Mouse (Mus musculus) cerebellum, adult 11-12 months (tissue): ENCODE data around the gene Gm36864.

Experiments
- DNase-seq: peaks from one replicate; pipeline ENCODE4 v3.0.0; 2022

Gm36864 gene

GRCm38 (mm10) chr7:44260410-44260809 is 24.4 kb downstream of the Gm36864 start:
- DNase-seq, result no peak

DNA sequence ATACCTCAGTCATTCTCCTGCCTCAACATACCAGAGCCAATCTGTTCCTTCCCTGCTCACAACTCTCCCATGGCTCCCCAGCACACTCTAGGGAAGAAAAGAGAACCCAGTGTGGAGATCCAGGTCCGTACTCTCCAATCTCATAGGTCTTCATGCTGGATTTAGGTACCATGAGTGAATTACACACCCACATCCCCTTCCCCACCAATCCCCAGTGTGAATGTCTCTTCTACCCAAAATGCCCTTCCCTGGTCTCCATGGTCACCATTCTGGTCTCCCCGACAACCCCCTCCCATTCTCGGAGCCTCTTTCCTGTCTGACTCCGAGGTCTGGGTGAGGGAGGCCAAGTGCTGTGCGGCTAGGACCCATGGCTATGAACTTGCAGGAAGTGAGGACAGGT is 25.2 kb downstream of the Gm36864 start, which contains the start of gene Gm15517:
Gm15517 (plus strand) TSS at position 301 of the 400 bp plus-strand sequence.
- DNase-seq, result no peak

- peak; percentile 94 for DNase-seq
Observed at GRCm38 (mm10) chr7:44262791-44263643, 27.0 kb downstream of the Gm36864 start.

- no peak for DNase-seq
Observed at GRCm38 (mm10) chr7:44268117-44268516, 32.1 kb downstream of the Gm36864 start.

GRCm38 (mm10) chr7:44269397-44269796 is 33.4 kb downstream of the Gm36864 start:
- no peak for DNase-seq

- no peak for DNase-seq
Observed at GRCm38 (mm10) chr7:44271309-44271708, 35.3 kb downstream of the Gm36864 start.

DNA sequence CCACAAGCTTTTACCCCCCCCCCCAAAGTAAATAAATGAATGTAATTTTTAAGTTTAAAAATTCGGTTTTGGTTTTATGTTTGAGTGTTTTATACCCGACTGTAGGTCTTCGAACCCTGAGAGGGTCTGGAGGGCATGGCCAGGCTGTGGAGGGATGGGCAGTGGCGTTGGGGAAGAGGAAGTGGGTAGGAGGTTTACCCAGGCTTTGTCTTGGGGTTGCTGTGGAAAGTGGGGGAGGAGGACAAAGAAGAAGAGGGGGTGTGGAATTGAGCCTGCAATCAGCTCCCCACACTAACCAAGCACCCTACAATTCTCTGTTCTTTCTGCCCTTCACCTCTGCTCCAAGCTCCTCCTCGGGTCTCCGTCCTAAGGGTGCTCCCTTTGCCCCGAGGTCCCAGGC is 36.6 kb downstream of the Gm36864 start:
- DNase-seq, result no peak

DNA sequence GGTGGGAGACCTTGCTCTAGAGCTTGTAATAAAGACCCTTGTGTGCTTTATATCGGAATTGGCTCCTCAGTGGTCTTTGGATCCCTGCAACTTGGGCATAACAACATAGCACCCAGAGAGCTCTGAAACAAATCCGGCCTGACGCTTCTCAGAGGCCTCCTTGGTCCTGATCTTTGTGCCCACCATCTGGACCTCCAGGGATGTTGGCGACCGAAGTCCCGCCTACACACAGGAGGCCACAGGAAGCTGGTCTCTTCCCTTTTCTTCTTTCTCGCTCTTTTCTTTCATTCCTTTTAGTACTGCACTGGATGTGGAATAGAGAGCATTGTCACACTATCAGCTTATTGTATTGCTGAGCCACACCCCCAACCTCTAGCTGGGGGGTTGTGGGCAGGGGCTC is 37.5 kb downstream of the Gm36864 start:
- no peak for DNase-seq

DNA sequence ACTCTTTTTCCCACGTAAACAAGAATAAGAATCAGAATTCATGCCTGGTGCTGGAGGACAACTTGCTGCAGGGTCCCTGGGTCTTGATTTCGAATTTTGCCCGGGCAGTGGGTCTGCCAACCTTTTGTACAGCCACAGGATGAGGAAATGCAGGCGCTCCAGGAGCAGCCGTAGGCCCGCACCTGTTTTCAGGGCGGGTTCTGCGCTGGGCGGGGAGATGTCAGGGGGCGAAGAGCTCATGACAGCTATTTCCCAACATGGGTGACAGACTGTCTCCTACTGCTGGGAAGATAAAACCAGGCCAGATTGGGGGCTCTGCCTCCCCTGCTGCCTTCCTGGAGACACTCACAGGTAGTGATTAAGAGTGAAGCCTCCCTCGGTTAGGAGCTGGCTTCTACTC is 38.1 kb downstream of the Gm36864 start:
- DNase-seq, result no peak

GRCm38 (mm10) chr7:44275546-44275945 is 39.6 kb downstream of the Gm36864 start:
- DNase-seq, result no peak

- DNase-seq, result no peak
Observed at GRCm38 (mm10) chr7:44276461-44277249, 40.7 kb downstream of the Gm36864 start.

GRCm38 (mm10) chr7:44277250-44277622 is 41.3 kb downstream of the Gm36864 start:
- DNase-seq, result peak; percentile 71

- DNase-seq, result no peak
Observed at GRCm38 (mm10) chr7:44280959-44281358, 45.0 kb downstream of the Gm36864 start.

DNA sequence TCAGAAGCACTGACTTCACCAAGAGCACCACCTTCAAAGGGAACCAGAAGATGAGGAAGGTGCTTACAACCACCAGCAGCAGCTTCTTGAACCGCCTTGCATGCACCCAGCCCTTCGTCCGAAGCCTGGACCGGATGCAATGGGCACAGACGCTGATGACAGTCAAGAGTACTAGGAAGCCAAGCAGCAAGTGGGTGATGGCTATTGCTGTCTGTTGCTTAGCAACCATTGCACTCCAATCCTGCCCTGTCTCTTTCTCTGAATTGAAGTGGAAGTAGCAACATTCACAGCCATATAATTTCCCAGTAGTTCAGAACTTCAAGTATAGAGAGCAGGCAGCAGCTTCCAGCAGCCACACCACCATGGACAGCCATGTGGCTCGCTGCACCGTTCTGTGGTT is 45.6 kb downstream of the Gm36864 start:
- no peak for DNase-seq

- DNase-seq, result no peak
Observed at GRCm38 (mm10) chr7:44287760-44288159, 51.8 kb downstream of the Gm36864 start.

DNA sequence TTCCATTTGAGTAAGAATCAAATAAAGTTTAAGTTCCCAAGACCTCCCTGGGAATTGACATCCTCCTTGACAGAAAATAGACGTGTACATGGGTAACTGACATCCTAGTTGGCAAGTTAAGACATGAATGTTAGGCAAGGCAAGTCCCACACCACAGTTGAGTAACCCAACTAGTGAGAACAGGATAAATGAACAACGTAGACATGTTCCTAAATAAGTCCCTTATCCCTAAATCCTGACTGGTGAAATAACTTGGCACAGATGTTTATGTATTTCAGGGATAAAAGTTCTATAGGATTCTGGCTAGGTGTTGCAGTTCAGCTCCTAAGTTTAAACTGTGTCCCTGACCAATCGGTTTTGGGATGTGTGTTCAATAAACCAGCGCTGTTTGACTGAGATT is 55.0 kb downstream of the Gm36864 start:
- no peak for DNase-seq

DNA sequence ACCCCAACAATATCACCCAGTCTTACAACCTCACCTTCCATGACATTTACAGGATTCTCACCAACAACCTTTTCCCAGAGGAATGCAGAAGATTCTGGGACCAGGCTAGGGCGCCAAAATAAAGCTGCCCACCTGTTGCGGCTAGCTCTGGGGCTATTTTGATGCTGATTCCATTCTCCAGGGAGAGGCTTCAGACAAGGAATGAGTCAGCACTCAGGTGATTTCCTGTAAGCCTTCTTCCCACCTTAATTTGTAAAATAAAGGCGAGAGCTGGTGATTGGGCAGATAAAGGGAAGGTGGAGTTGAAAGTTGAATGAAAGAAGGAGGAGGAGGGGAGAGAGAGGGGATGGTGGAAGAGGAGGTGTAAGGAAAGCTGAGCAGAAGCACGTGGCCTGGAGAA is 55.4 kb downstream of the Gm36864 start:
- no peak for DNase-seq
